Mouse (Mus musculus): ENCODE data around the gene Sept7. TPM values are rescaled to one million over a fixed set of nuclear protein-coding genes. Genes with fewer than 3 reads are reported as not detected.

The Sept7 gene
- polyA plus RNA-seq, 1 experiment, result 10.9 TPM

GRCm38 (mm10) chr9:25358018-25358417 is 105.8 kb downstream of the Sept7 start:
- Histone ChIP-seq H3K4me3 (ENCODE audit: insufficient read depth, low read depth, low read length) (no peak overlapping the region), H3K27ac (ENCODE audit: insufficient read depth, low read depth, low read length) (no peak overlapping the region), H3K4me1 (ENCODE audit: control insufficient read depth, insufficient read depth, low read length) (no peaks in the 10 kb centered on the region), H3K36me3 (ENCODE audit: control insufficient read depth, insufficient read depth, low read length) (no peaks in the 10 kb centered on the region), H3K27me3 (replicated peaks; ENCODE audit: control insufficient read depth, insufficient read depth, low read length) (no peaks in the 10 kb centered on the region)
- TF ChIP-seq CTCF (conservative IDR thresholded peaks at IDR 0.05; ENCODE audit: insufficient read depth, insufficient read length, low read depth, low read length), result no peak
- TF ChIP-seq POLR2A (IDR thresholded peaks at IDR 0.05; ENCODE audit: low read depth, low read length), result no peak
- 77% methylated on average over 5 of the region's 5 CpGs for WGBS
- DNase-seq, result no peak

Other genes with a start within 250 kb of the Sept7 start
- not detected in 2 replicates for gene Gm10181, start 163.0 kb upstream of the Sept7 start, polyA plus RNA-seq (2012; rRNA removed)
- gene Herpud2, start 100.6 kb upstream of the Sept7 start, polyA plus RNA-seq (2012; rRNA removed), result 25.4 and 30.6 TPM in 2 replicates
- gene Eepd1, start 229.1 kb downstream of the Sept7 start, polyA plus RNA-seq (2012; rRNA removed), result 4.3 and 4.8 TPM in 2 replicates